Mouse (Mus musculus) forebrain, embryonic 11.5 days (tissue): ENCODE results near the gene Vmn1r1. TPM values are rescaled to one million over a fixed set of nuclear protein-coding genes. Genes with fewer than 3 reads are reported as not detected.
"Not testable (repeated sequence)": the region's sequence is repeated elsewhere in the genome, so short reads cannot be mapped to it uniquely, and the experiment has no call there.

Experiments
- ATAC-seq: fragments of 200-750 bp; cut with Nextera tagmentation; replicated peaks from 2 replicates; pipeline ENCODE4 v1.8.0; 2017; ENCODE audit warnings: moderate TSS enrichment; ENCODE audit not compliant: low FRiP score
- DNase-seq: peaks from one replicate; pipeline ENCODE4 v3.0.0-alpha.2; 2017; ENCODE audit warnings: low spot score
- H3K27ac ChIP-seq: fragments of 300-500 bp; sonication (generic); 2 replicates; pipeline ENCODE4 v1.5.1; 2014; ENCODE audit warnings: low read depth, low read length
- H3K27me3 ChIP-seq: fragments of 300-500 bp; sonication (generic); 2 replicates; pipeline ENCODE4 v1.6.1; 2014; ENCODE audit warnings: mild to moderate bottlenecking, low read length, mixed read lengths; ENCODE audit not compliant: control insufficient read depth, insufficient read depth
- H3K36me3 ChIP-seq: fragments of 300-500 bp; sonication (generic); 2 replicates; pipeline ENCODE4 v1.6.1; 2014; ENCODE audit warnings: mild to moderate bottlenecking, low read length, moderate library complexity, mixed read lengths; ENCODE audit not compliant: control insufficient read depth, insufficient read depth
- H3K4me1 ChIP-seq: fragments of 300-500 bp; sonication (generic); replicated peaks from 2 replicates; pipeline ENCODE4 v1.6.1; 2014; ENCODE audit warnings: low read length, mixed read lengths; ENCODE audit not compliant: control insufficient read depth, insufficient read depth
- H3K4me2 ChIP-seq: fragments of 300-500 bp; sonication (generic); 2 replicates; pipeline ENCODE4 v1.6.1; 2014; ENCODE audit warnings: low read depth, mild to moderate bottlenecking, low read length, moderate library complexity, mixed read lengths; ENCODE audit not compliant: severe bottlenecking
- H3K4me3 ChIP-seq: fragments of 300-500 bp; sonication (generic); 2 replicates; pipeline ENCODE4 v1.5.1; 2014; ENCODE audit warnings: low read depth, low read length
- H3K9ac ChIP-seq: fragments of 300-500 bp; sonication (generic); 2 replicates; pipeline ENCODE4 v1.6.1; 2014; ENCODE audit warnings: low read length
- H3K9me3 ChIP-seq: fragments of 300-500 bp; sonication (generic); 2 replicates; pipeline ENCODE4 v1.6.1; 2016; ENCODE audit warnings: low read length, mixed read lengths; ENCODE audit not compliant: control insufficient read depth
- WGBS: fragments of 180-500 bp; shearing (Covaris S2); extraction: QIAGEN DNeasy Blood & Tissue Kit; methylation state at CpG from one replicate; pipeline ENCODE4 v1.1.7; 2014; 5-methylcytosine and 5-hydroxymethylcytosine counted together
- polyA plus RNA-seq: library from polyadenylated mRNA; unstranded; fragments of >200 nt; fragmentation: Nextera tagmentation; extraction: Ambion mirVana; gene quantifications from 2 replicates; pipeline ENCODE4 v1.2.1, GENCODE M21; 2014

Gene Vmn1r1
- not detected in 2 replicates for polyA plus RNA-seq

GRCm38 (mm10) chr1:182164386-182164785 lies at the start of gene Vmn1r1:
Gene Vmn1r1, minus strand, starts transcription at chr1:182164486.
- Histone ChIP-seq H3K4me2 (no peak within 1 kb of the TSS), H3K9ac (no peak within 1 kb of the TSS), H3K4me1 (no peaks in the 10 kb centered on the region), H3K4me3 (no peak within 1 kb of the TSS), H3K36me3 (no peaks in the 10 kb centered on the region), H3K27me3 (no peaks in the 10 kb centered on the region), H3K27ac (no peak within 1 kb of the TSS), H3K9me3 (no peaks in the 10 kb centered on the region)
- WGBS: 88% methylated on average over 7 of the region's 7 CpGs
- DNase-seq (no peak), ATAC-seq (no peak)

GRCm38 (mm10) chr1:182210322-182210721 lies 46.0 kb upstream of the Vmn1r1 start:
- Histone ChIP-seq H3K9me3 (no peaks in the 10 kb centered on the region), H3K27me3 (no peaks in the 10 kb centered on the region), H3K4me1 (no peaks in the 10 kb centered on the region), H3K27ac (no peak overlapping the region), H3K36me3 (no peaks in the 10 kb centered on the region), H3K9ac (no peak overlapping the region), H3K4me2 (no peak overlapping the region), H3K4me3 (no peak overlapping the region)
- ATAC-seq (no peak), DNase-seq (no peak)
- WGBS: 94% methylated on average over 2 of the region's 2 CpGs

GRCm38 (mm10) chr1:182192581-182192980 lies 28.3 kb upstream of the Vmn1r1 start:
- DNase-seq (no peak), ATAC-seq (no peak)
- H3K27ac ChIP-seq: no peak overlapping the region
- no peaks in the 10 kb centered on the region for H3K36me3 ChIP-seq
- H3K4me1 ChIP-seq: no peaks in the 10 kb centered on the region
- WGBS: 64% methylated on average over 1 of the region's 1 CpGs
- H3K9me3 ChIP-seq: no peaks in the 10 kb centered on the region
- no peak overlapping the region for H3K4me3 ChIP-seq
- no peak overlapping the region for H3K4me2 ChIP-seq
- no peak overlapping the region for H3K9ac ChIP-seq
- no peaks in the 10 kb centered on the region for H3K27me3 ChIP-seq

GRCm38 (mm10) chr1:182191816-182192545 lies 27.7 kb upstream of the Vmn1r1 start:
- DNase-seq (no peak), ATAC-seq (no peak)
- 79% methylated on average over 10 of the region's 10 CpGs for WGBS
- H3K9me3 ChIP-seq: no peaks in the 10 kb centered on the region
- no peak overlapping the region for H3K9ac ChIP-seq
- no peak overlapping the region for H3K27ac ChIP-seq
- H3K36me3 ChIP-seq: no peaks in the 10 kb centered on the region
- H3K27me3 ChIP-seq: no peaks in the 10 kb centered on the region
- no peaks in the 10 kb centered on the region for H3K4me1 ChIP-seq
- H3K4me2 ChIP-seq: no peak overlapping the region
- H3K4me3 ChIP-seq: no peak overlapping the region

- ATAC-seq (no peak), DNase-seq (no peak)
- Histone ChIP-seq H3K27ac (no peak overlapping the region), H3K36me3 (no peaks in the 10 kb centered on the region), H3K4me3 (no peak overlapping the region), H3K4me1 (no peaks in the 10 kb centered on the region), H3K27me3 (no peaks in the 10 kb centered on the region), H3K4me2 (no peak overlapping the region), H3K9me3 (no peaks in the 10 kb centered on the region), H3K9ac (no peak overlapping the region)
- WGBS: 82% methylated on average over 4 of the region's 5 CpGs
These were observed 26.9 kb upstream of the Vmn1r1 start for GRCm38 (mm10) chr1:182191181-182191580.

- DNase-seq (no peak), ATAC-seq (no peak)
- WGBS: 74% methylated on average over 3 of the region's 3 CpGs
- no peaks in the 10 kb centered on the region for H3K36me3 ChIP-seq
- no peaks in the 10 kb centered on the region for H3K9me3 ChIP-seq
- no peak overlapping the region for H3K9ac ChIP-seq
- no peaks in the 10 kb centered on the region for H3K27me3 ChIP-seq
- H3K27ac ChIP-seq: no peak overlapping the region
- H3K4me3 ChIP-seq: no peak overlapping the region
- no peak overlapping the region for H3K4me2 ChIP-seq
- no peaks in the 10 kb centered on the region for H3K4me1 ChIP-seq
These were observed 25.6 kb upstream of the Vmn1r1 start for GRCm38 (mm10) chr1:182189669-182190440.

GRCm38 (mm10) chr1:182182449-182182848 lies 18.2 kb upstream of the Vmn1r1 start:
- not testable (repeated sequence) for H3K27me3 ChIP-seq, H3K4me1 ChIP-seq, H3K9ac ChIP-seq, H3K4me3 ChIP-seq, H3K9me3 ChIP-seq, DNase-seq, ATAC-seq, H3K27ac ChIP-seq, H3K4me2 ChIP-seq, H3K36me3 ChIP-seq
- WGBS: 71% methylated on average over 4 of the region's 4 CpGs

- 63% methylated on average over 5 of the region's 5 CpGs for WGBS
- DNase-seq: no peak
- Histone ChIP-seq H3K27me3 (no peaks in the 10 kb centered on the region), H3K4me1 (no peaks in the 10 kb centered on the region), H3K27ac (no peak overlapping the region), H3K4me3 (no peak overlapping the region), H3K9me3 (no peaks in the 10 kb centered on the region), H3K36me3 (no peaks in the 10 kb centered on the region), H3K9ac (no peak overlapping the region), H3K4me2 (no peak overlapping the region)
- no peak for ATAC-seq
These were observed 17.4 kb upstream of the Vmn1r1 start for GRCm38 (mm10) chr1:182181456-182182305.
